Mouse (Mus musculus) kidney, postnatal 0 days (tissue): ENCODE measurements around the gene Rad9a. TPM values are rescaled to one million over a fixed set of nuclear protein-coding genes. Genes with fewer than 3 reads are reported as not detected.

Experiments
- ATAC-seq: fragments of 200-750 bp; cut with Nextera tagmentation; replicated peaks from 2 replicates; pipeline ENCODE4 v1.8.0; 2017; ENCODE audit warnings: low read depth, moderate number of reproducible peaks, moderate TSS enrichment, moderate library complexity; ENCODE audit not compliant: low FRiP score
- DNase-seq: peaks from one replicate; pipeline ENCODE4 v3.0.0-alpha.2; 2016; ENCODE audit warnings: low spot score
- H3K27ac ChIP-seq: fragments of 300-500 bp; sonication (generic); 2 replicates; pipeline ENCODE4 v1.5.1; 2014; ENCODE audit warnings: mild to moderate bottlenecking
- H3K27me3 ChIP-seq: fragments of 300-500 bp; sonication (generic); 2 replicates; pipeline ENCODE4 v1.6.1; 2014; ENCODE audit warnings: low read length, mixed read lengths; ENCODE audit not compliant: insufficient read depth
- H3K36me3 ChIP-seq: fragments of 300-500 bp; sonication (generic); 2 replicates; pipeline ENCODE4 v1.6.1; 2014; ENCODE audit warnings: low read length, mixed read lengths; ENCODE audit not compliant: insufficient read depth
- H3K4me1 ChIP-seq: fragments of 300-500 bp; sonication (generic); replicated peaks from 2 replicates; pipeline ENCODE4 v1.6.1; 2014; ENCODE audit warnings: antibody characterized with exemption, low read length, mixed read lengths; ENCODE audit not compliant: insufficient read depth
- H3K4me2 ChIP-seq: fragments of 300-500 bp; sonication (generic); 2 replicates; pipeline ENCODE4 v1.6.1; 2014; ENCODE audit warnings: mild to moderate bottlenecking, low read length, moderate library complexity, mixed read lengths
- H3K4me3 ChIP-seq: fragments of 300-500 bp; sonication (generic); replicated peaks from 2 replicates; pipeline ENCODE4 v1.5.1; 2014; ENCODE audit warnings: low read depth, low read length
- H3K9ac ChIP-seq: fragments of 300-500 bp; sonication (generic); 2 replicates; pipeline ENCODE4 v1.6.1; 2014; ENCODE audit warnings: low read depth, low read length
- H3K9me3 ChIP-seq: fragments of 300-500 bp; sonication (generic); replicated peaks from 2 replicates; pipeline ENCODE4 v1.6.1; 2016; ENCODE audit warnings: low read length, inconsistent platforms, mixed read lengths
- CTCF ChIP-seq: IDR thresholded peaks from 2 replicates; pipeline ENCODE4 v1.5.1; 2016; ENCODE audit warnings: antibody characterized with exemption, low read depth, mild to moderate bottlenecking, moderate library complexity
- WGBS: fragments of 180-500 bp; shearing (Covaris S2); extraction: QIAGEN DNeasy Blood & Tissue Kit; methylation state at CpG from one replicate; pipeline ENCODE4 v1.1.7; 2014; 5-methylcytosine and 5-hydroxymethylcytosine counted together
- polyA plus RNA-seq: library from polyadenylated mRNA; unstranded; fragments of >200 nt; fragmentation: Nextera tagmentation; extraction: Ambion mirVana; gene quantifications from 2 replicates; pipeline ENCODE4 v1.2.1, GENCODE M21; 2015

Rad9a gene
- polyA plus RNA-seq, 1 experiment from 2014 or later = 22.8 TPM

DNA sequence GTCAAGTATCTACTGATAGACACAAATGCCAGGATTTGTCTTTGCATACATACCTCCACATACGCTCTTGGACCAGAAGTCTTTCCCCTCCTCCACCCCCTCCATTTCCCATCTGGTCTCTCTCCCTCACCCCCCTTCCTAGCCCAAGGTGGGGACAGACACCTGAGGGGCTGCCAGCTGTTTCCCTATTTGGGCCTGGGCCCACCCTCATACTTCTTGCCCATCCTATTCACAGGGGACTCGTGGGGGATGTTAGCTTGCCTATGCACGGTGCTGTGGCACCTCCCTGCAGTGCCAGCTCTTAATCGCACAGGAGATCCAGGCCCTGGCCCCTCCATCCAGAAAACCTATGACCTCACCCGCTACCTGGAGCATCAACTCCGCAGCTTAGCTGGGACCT, 18.5 kb upstream of the Rad9a start:
- DNase-seq = no peak
- Histone ChIP-seq H3K9ac (no peak overlapping the region), H3K4me3 (no peak overlapping the region), H3K4me1 (peaks cover 42% of the 10 kb centered on the region), H3K9me3 (no peaks in the 10 kb centered on the region), H3K36me3 (no peaks in the 10 kb centered on the region), H3K4me2 (no peak overlapping the region), H3K27me3 (no peaks in the 10 kb centered on the region), H3K27ac (no peak overlapping the region)
- WGBS = 85% methylated on average over 6 of the region's 6 CpGs
- ATAC-seq = no peak
- no peak for TF ChIP-seq CTCF

DNA sequence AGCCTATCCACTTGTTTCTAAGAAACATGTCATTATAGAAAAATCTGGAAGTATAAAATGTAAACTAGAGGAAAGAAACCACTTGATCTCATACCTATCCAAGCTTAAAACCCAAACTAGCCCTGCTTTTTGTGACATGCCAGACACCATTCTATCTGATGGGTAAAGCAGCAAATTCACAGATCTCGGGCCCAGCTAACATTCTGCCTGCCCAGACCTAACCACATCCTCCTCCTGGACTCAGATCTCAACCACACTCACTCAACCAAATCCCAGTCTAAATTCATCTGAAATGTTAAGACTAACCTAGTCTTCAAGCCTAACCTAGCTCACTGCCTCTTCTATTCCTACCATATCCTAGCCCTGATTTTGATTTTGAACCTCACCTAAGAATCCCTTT, 17.3 kb upstream of the Rad9a start:
- no peak overlapping the region for H3K27ac ChIP-seq
- no peak overlapping the region for H3K9ac ChIP-seq
- H3K4me1 ChIP-seq = peaks cover 42% of the 10 kb centered on the region
- no peaks in the 10 kb centered on the region for H3K36me3 ChIP-seq
- 86% methylated on average over 1 of the region's 1 CpGs for WGBS
- no peaks in the 10 kb centered on the region for H3K9me3 ChIP-seq
- no peak overlapping the region for H3K4me3 ChIP-seq
- DNase-seq (no peak), ATAC-seq (no peak)
- no peaks in the 10 kb centered on the region for H3K27me3 ChIP-seq
- no peak overlapping the region for H3K4me2 ChIP-seq
- TF ChIP-seq CTCF = no peak

DNA sequence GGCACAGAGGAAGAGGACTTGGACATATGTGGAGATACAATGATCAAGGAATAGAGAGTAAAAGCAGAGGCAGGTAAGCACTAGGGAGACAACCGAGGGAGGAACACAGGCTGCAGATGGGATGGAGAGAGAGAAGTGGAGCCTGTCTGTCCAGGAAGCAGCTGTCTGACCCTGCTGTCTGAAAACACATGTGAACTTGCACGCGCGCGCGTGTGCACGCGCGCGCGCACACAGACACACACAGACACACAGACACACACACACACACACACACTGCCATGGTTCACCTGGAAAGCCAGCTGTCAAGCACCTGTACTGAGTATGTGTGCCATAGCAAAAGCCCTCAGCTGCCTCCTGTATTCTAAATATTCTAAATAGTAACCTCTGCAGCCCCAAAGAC, 16.8 kb upstream of the Rad9a start:
- TF ChIP-seq CTCF = no peak
- Histone ChIP-seq H3K36me3 (no peaks in the 10 kb centered on the region), H3K27ac (0 out of 2 replicates have a peak overlapping the region, but pooled peaks have one; percentile 6), H3K4me2 (no peak overlapping the region), H3K27me3 (no peaks in the 10 kb centered on the region), H3K9ac (no peak overlapping the region), H3K4me1 (peaks cover 42% of the 10 kb centered on the region), H3K4me3 (no peak overlapping the region), H3K9me3 (no peaks in the 10 kb centered on the region)
- DNase-seq (no peak), ATAC-seq (no peak)
- WGBS = 94% methylated on average over 11 of the region's 11 CpGs

DNA sequence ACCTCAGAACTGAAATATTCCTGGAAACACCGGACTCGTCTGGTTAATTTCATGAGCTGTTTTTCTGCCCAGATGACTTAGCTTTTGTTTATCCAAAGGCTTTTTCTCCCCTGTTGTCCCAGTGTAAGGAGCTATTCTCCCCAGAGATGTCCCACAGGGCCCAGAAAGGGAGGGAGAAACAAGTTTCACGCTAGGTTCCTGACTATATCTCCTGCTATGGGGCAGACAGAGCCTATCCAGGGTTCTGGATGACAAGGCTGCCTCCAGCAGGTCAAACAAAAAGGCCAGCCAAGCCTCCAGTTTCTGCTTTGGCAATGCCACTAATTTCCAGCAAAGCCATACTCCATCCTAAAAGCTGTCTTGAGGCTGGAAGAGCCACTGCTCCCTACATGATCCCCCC, 16.4 kb upstream of the Rad9a start:
- no peaks in the 10 kb centered on the region for H3K36me3 ChIP-seq
- H3K9me3 ChIP-seq = no peaks in the 10 kb centered on the region
- 50% methylated on average over 3 of the region's 3 CpGs for WGBS
- no peak overlapping the region for H3K4me3 ChIP-seq
- H3K9ac ChIP-seq = no peak overlapping the region
- H3K4me1 ChIP-seq = peaks cover 46% of the 10 kb centered on the region
- 0 out of 2 replicates have a peak overlapping the region, but pooled peaks have one; percentile 6 for H3K27ac ChIP-seq
- DNase-seq (no peak), ATAC-seq (no peak)
- no peak for TF ChIP-seq CTCF
- H3K4me2 ChIP-seq = no peak overlapping the region
- no peaks in the 10 kb centered on the region for H3K27me3 ChIP-seq

DNA sequence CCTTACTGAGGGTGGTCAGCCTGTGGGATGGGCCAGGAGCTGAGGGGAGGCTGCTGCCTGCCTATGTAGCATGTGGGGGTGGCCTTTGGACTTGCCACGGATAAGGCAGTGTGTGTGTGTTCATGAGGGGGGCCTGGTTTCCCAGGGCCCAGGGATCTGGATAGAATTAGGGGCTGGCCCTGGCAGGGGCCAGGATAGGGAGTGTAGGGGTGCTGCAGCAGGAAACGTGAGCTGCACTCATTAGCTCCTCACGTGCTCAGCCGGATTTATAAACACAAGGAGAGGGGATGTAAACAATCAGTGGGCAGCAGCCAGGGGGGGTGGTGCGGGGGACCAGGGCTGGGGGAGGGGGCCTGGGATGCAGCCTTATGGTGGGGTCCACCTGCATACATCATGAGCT, 15.7 kb upstream of the Rad9a start:
- H3K9ac ChIP-seq = no peak overlapping the region
- H3K4me1 ChIP-seq = peaks cover 48% of the 10 kb centered on the region

DNA sequence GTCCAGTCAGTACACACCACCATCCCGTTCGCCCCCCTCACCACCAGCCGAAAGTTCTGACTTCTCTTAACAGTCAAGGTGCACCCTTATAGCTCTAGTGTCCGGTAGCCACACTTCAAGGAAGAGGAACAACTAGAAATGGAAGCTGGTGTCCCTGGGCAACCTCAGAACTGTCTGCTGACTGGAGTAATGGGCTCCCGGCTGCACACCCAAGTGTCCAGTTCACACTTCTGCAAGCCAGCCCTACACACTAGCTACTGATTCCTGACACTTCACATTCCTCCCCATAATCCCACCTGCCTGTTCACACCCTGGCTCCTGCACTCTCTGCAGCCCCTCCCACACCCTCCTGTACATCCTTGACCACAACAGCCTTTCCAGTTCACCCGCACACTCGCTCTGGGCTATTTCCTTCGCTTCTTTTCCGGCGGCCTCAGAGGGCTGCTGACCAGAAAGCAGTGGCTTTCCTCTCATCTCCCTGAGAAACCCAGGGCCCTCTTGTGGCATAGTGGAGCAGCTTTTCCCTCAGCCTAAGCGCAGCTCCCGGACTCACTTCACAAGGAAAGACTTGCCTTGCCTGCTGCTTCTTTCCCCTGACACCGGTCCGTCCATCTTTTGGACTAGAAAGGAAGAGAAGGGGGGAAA, 14.7 kb upstream of the Rad9a start:
- H3K4me2 ChIP-seq = peak overlapping the region; percentile 95
- no peaks in the 10 kb centered on the region for H3K27me3 ChIP-seq
- no peaks in the 10 kb centered on the region for H3K36me3 ChIP-seq
- no peak overlapping the region for H3K4me3 ChIP-seq
- peaks cover 44% of the 10 kb centered on the region for H3K4me1 ChIP-seq
- TF ChIP-seq CTCF = peak; percentile 71
- DNase-seq = peak; percentile 91
- no peak for ATAC-seq
- H3K27ac ChIP-seq = peak overlapping the region; percentile 97
- H3K9me3 ChIP-seq = no peaks in the 10 kb centered on the region
- WGBS = 16% methylated on average over 14 of the region's 14 CpGs
- no peak overlapping the region for H3K9ac ChIP-seq

More for the DNA sequence above, 15.7 kb upstream of the Rad9a start:
- H3K9me3 ChIP-seq = no peaks in the 10 kb centered on the region
- WGBS = 19% methylated on average over 5 of the region's 5 CpGs
- H3K36me3 ChIP-seq = no peaks in the 10 kb centered on the region
- DNase-seq = no peak
- H3K27me3 ChIP-seq = no peaks in the 10 kb centered on the region
- no peak overlapping the region for H3K4me3 ChIP-seq
- no peak for TF ChIP-seq CTCF
- no peak for ATAC-seq
- H3K4me2 ChIP-seq = peak overlapping the region; percentile 95; the same call in 1 of the 2 replicates
- no peak overlapping the region for H3K27ac ChIP-seq

DNA sequence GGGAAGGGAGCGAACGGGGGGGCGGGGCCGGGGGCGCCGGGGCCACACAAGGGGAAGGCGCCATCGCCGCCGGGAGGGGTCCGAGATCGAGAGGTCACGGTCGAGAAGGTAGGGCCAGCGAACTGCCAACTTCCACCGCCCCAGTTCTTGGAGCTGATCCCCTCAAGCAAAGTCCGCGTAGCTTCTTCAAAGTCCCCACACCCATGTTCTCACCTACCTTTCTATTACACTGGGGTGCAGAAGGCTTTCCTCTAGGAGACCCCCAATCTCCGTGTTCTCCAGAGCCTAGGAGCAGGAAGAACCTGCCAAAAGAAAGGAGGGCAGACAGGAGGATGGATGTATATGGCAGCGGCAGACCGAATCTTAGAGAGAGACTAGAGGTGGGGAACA, 14.0 kb upstream of the Rad9a start:
- ATAC-seq (no peak), DNase-seq (peak; percentile 28)
- no peaks in the 10 kb centered on the region for H3K27me3 ChIP-seq
- peak overlapping the region; percentile 98 for H3K9ac ChIP-seq
- WGBS = under 1% methylated on average over 19 of the region's 21 CpGs
- peak overlapping the region; percentile 95 for H3K4me2 ChIP-seq
- no peaks in the 10 kb centered on the region for H3K36me3 ChIP-seq
- H3K4me1 ChIP-seq = peaks cover 37% of the 10 kb centered on the region
- H3K9me3 ChIP-seq = no peaks in the 10 kb centered on the region
- no peak for TF ChIP-seq CTCF
- H3K4me3 ChIP-seq = peak overlapping the region; percentile 91
- peak overlapping the region; percentile 97 for H3K27ac ChIP-seq
